Mouse (Mus musculus): ENCODE measurements around the gene Immt. TPM values are rescaled to one million over a fixed set of nuclear protein-coding genes. Genes with fewer than 3 reads are reported as not detected.
"Not testable (repeated sequence)": the region's sequence is repeated elsewhere in the genome, so short reads cannot be mapped to it uniquely, and the experiment has no call there.

The Immt gene
- polyA plus RNA-seq, 1 experiment from 2014 or later = 140 TPM

- Histone ChIP-seq H3K4me2 (replicated peaks; ENCODE audit: low read depth) (no peak overlapping the region), H3K27ac (replicated peaks) (no peak overlapping the region), H3K27me3 (ENCODE audit: control insufficient read depth, insufficient read depth, low read length) (no peaks in the 10 kb centered on the region), H3K9ac (ENCODE audit: low read length) (no peak overlapping the region), H3K9me3 (ENCODE audit: control insufficient read depth, low read length) (no peaks in the 10 kb centered on the region), H3K4me3 (ENCODE audit: low read depth, low read length) (no peak overlapping the region), H3K4me1 (replicated peaks; ENCODE audit: control insufficient read depth, insufficient read depth) (no peaks in the 10 kb centered on the region), H3K36me3 (ENCODE audit: control insufficient read depth, insufficient read depth, low read length) (no peaks in the 10 kb centered on the region)
- TF ChIP-seq CTCF (IDR thresholded peaks at IDR 0.05; ENCODE audit: low read depth) (no peak), EP300 (optimal IDR thresholded peaks at IDR 0.05) (no peak)
- 85% methylated on average over 9 of the region's 9 CpGs for WGBS
- DNase-seq (ENCODE audit: low spot score) (no peak), ATAC-seq (ENCODE audit: low FRiP score, low TSS enrichment) (no peak)
These were observed 1.4 kb upstream of the Immt start for GRCm38 (mm10) chr6:71829768-71830167.

DNA sequence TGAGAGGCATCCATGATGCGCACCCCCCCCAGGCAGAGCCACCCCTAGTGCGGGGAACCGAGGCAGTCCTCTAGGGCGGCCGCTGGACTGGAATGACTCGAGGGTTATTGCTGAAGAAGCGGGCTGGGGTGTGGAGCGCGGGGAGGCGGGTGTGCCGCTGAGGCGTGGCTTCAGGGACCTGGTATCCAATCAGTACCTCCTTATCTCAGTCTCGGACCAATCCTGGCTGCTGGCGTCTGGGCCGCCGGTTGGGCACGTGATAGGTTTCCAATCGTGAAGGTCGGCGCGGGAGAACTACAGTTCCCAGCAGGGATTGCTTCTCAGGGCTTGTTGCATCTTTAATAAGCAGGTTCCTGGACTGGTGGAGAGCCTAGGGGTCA, 440 bp downstream of the Immt start:
- H3K27me3 ChIP-seq (ENCODE audit: control insufficient read depth, insufficient read depth, low read length) = no peaks in the 10 kb centered on the region
- peak overlapping the region; percentile 91 for H3K9ac ChIP-seq (ENCODE audit: low read length)
- under 1% methylated on average over 20 of the region's 21 CpGs for WGBS
- H3K4me2 ChIP-seq (replicated peaks; ENCODE audit: low read depth) = peak overlapping the region; percentile 73
- DNase-seq (ENCODE audit: low spot score) = peak; percentile 96
- ATAC-seq (ENCODE audit: low FRiP score, low TSS enrichment) = peak; percentile 99
- no peaks in the 10 kb centered on the region for H3K4me1 ChIP-seq (replicated peaks; ENCODE audit: control insufficient read depth, insufficient read depth)
- H3K27ac ChIP-seq (replicated peaks) = peak overlapping the region; percentile 98
- H3K9me3 ChIP-seq (ENCODE audit: control insufficient read depth, low read length) = no peaks in the 10 kb centered on the region
- H3K4me3 ChIP-seq (ENCODE audit: low read depth, low read length) = peak overlapping the region; percentile 93
- no peak for TF ChIP-seq CTCF (IDR thresholded peaks at IDR 0.05; ENCODE audit: low read depth)
- peak; percentile 28 for TF ChIP-seq EP300 (optimal IDR thresholded peaks at IDR 0.05)
- H3K36me3 ChIP-seq (ENCODE audit: control insufficient read depth, insufficient read depth, low read length) = no peaks in the 10 kb centered on the region

- ATAC-seq (ENCODE audit: low FRiP score, low TSS enrichment) (no peak), DNase-seq (ENCODE audit: low spot score) (no peak)
- no peaks in the 10 kb centered on the region for H3K4me1 ChIP-seq (replicated peaks; ENCODE audit: control insufficient read depth, insufficient read depth)
- H3K27me3 ChIP-seq (ENCODE audit: control insufficient read depth, insufficient read depth, low read length) = no peaks in the 10 kb centered on the region
- H3K27ac ChIP-seq (replicated peaks) = no peak overlapping the region
- H3K4me3 ChIP-seq (ENCODE audit: low read depth, low read length) = no peak overlapping the region
- TF ChIP-seq CTCF (IDR thresholded peaks at IDR 0.05; ENCODE audit: low read depth) = no peak
- TF ChIP-seq EP300 (optimal IDR thresholded peaks at IDR 0.05) = no peak
- no peaks in the 10 kb centered on the region for H3K36me3 ChIP-seq (ENCODE audit: control insufficient read depth, insufficient read depth, low read length)
- H3K9ac ChIP-seq (ENCODE audit: low read length) = no peak overlapping the region
- 66% methylated on average over 2 of the region's 2 CpGs for WGBS
- H3K9me3 ChIP-seq (ENCODE audit: control insufficient read depth, low read length) = no peaks in the 10 kb centered on the region
- no peak overlapping the region for H3K4me2 ChIP-seq (replicated peaks; ENCODE audit: low read depth)
These were observed 5.7 kb downstream of the Immt start for GRCm38 (mm10) chr6:71836811-71837210.

DNA sequence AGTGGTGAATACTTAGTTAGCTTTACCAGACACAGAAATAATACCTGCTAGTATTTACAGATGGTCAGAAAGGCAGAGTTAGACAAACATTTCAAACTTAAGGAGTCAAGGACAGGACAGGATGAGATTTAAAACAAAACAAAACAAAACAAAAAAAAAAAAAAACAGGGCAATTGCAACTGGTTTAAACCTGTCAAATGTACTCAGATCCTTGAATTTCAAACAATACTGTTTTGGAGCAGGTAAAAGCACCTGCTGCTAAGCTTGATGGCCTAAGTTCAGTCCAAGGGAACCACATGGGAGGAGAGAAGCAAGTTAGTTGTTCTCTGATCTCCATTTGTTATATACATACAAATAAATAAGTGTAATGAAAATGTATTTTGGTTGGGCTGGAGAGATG, 8.7 kb downstream of the Immt start:
- ATAC-seq (ENCODE audit: low FRiP score, low TSS enrichment) (no peak), DNase-seq (ENCODE audit: low spot score) (no peak)
- Histone ChIP-seq H3K9me3 (ENCODE audit: control insufficient read depth, low read length) (no peaks in the 10 kb centered on the region), H3K4me3 (ENCODE audit: low read depth, low read length) (no peak overlapping the region), H3K4me2 (replicated peaks; ENCODE audit: low read depth) (no peak overlapping the region), H3K27ac (replicated peaks) (no peak overlapping the region), H3K4me1 (replicated peaks; ENCODE audit: control insufficient read depth, insufficient read depth) (no peaks in the 10 kb centered on the region), H3K36me3 (ENCODE audit: control insufficient read depth, insufficient read depth, low read length) (no peaks in the 10 kb centered on the region), H3K27me3 (ENCODE audit: control insufficient read depth, insufficient read depth, low read length) (no peaks in the 10 kb centered on the region), H3K9ac (ENCODE audit: low read length) (no peak overlapping the region)
- TF ChIP-seq CTCF (IDR thresholded peaks at IDR 0.05; ENCODE audit: low read depth) (no peak), EP300 (optimal IDR thresholded peaks at IDR 0.05) (no peak)

DNA sequence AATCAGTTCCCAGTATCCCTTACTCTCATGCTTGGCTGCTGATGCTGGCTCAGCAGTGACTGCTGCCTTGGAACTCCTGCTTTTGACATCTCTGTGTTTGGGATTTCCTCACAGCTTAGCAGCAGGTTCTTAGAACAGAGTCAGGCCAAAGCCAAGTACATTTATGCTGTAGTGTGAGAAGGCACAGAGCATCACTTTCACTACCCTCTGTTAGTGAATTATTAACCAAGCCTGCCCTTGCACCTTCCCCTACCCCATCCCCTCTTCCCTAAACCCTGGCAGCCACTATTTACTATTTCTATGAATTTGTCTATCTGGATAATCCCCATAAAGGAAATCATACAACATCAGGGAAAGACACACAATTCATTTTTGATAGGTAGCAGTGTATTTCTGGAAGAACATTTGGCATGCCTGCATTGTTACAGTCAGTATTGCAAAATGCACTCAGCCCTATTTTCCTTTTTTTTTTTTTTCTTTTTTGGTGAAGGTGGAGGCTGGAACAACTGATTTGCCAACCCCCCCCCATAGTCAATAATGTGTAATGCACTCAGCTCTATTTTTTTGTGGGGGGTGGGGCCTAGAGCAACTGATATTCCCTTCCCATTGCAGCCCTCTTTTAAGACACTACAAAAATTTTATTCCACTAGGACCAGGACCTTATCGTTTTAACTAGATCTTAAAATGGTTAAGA, 9.6 kb downstream of the Immt start:
- 97% methylated on average over 1 of the region's 1 CpGs for WGBS
- no peak for DNase-seq (ENCODE audit: low spot score)
- no peaks in the 10 kb centered on the region for H3K4me1 ChIP-seq (replicated peaks; ENCODE audit: control insufficient read depth, insufficient read depth)
- ATAC-seq (ENCODE audit: low FRiP score, low TSS enrichment) = no peak
- no peak overlapping the region for H3K27ac ChIP-seq (replicated peaks)
- no peak overlapping the region for H3K9ac ChIP-seq (ENCODE audit: low read length)
- H3K36me3 ChIP-seq (ENCODE audit: control insufficient read depth, insufficient read depth, low read length) = no peaks in the 10 kb centered on the region
- H3K9me3 ChIP-seq (ENCODE audit: control insufficient read depth, low read length) = no peaks in the 10 kb centered on the region
- no peak for TF ChIP-seq CTCF (IDR thresholded peaks at IDR 0.05; ENCODE audit: low read depth)
- TF ChIP-seq EP300 (optimal IDR thresholded peaks at IDR 0.05) = no peak
- H3K4me3 ChIP-seq (ENCODE audit: low read depth, low read length) = no peak overlapping the region
- no peaks in the 10 kb centered on the region for H3K27me3 ChIP-seq (ENCODE audit: control insufficient read depth, insufficient read depth, low read length)
- H3K4me2 ChIP-seq (replicated peaks; ENCODE audit: low read depth) = no peak overlapping the region

DNA sequence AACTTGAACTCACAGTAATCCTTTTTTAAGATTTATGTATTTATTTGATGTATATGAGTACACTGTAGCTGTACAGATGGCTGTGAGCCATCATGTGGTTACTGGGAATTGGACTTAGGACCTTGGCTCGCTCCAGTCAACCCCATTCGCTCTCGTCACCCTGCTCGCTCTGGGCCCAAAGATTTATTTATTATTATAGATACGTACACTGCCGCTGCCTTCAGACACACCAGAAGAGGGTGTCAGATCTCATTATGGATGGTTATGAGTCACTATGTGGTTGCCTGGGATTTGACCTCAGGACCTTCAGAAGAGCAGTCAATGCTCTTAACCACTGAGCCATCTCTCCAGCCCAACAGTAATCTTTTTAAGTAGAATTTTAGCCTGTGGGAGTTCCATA, 15.8 kb downstream of the Immt start:
- H3K27ac ChIP-seq (replicated peaks); ATAC-seq (ENCODE audit: low FRiP score, low TSS enrichment); H3K27me3 ChIP-seq (ENCODE audit: control insufficient read depth, insufficient read depth, low read length); H3K36me3 ChIP-seq (ENCODE audit: control insufficient read depth, insufficient read depth, low read length); H3K4me3 ChIP-seq (ENCODE audit: low read depth, low read length); H3K4me1 ChIP-seq (replicated peaks; ENCODE audit: control insufficient read depth, insufficient read depth); H3K4me2 ChIP-seq (replicated peaks; ENCODE audit: low read depth); H3K9ac ChIP-seq (ENCODE audit: low read length); H3K9me3 ChIP-seq (ENCODE audit: control insufficient read depth, low read length): not testable (repeated sequence)
- peak; percentile 14 for DNase-seq (ENCODE audit: low spot score)
- 66% methylated on average over 6 of the region's 6 CpGs for WGBS
